Mouse (Mus musculus) MEL (cell line): Measurements from ENCODE around the gene Zbtb8os. TPM values are rescaled to one million over a fixed set of nuclear protein-coding genes. Genes with fewer than 3 reads are reported as not detected.
A peak's percentile ranks its signal among the peaks of the same experiment; 100 is the strongest.

ENCODE experiments used
- DNase-seq: peaks from one replicate; pipeline ENCODE4 v3.0.0; 2011; ENCODE audit warnings: low read depth, low spot score
- H3K27ac ChIP-seq: 2 replicates; pipeline ENCODE4 v1.5.1; 2012; ENCODE audit warnings: low read depth, mild to moderate bottlenecking, control low read depth, low read length, moderate library complexity; ENCODE audit not compliant: control insufficient read depth
- H3K27me3 ChIP-seq, 2 experiments: fragments of 150-350 bp in 1 of 2; sonication (generic) in 1 of 2; 2 replicates each; pipeline ENCODE4 v1.6.1; 2012; ENCODE audit warnings: low read length in 2 of 2, mild to moderate bottlenecking in 2 of 2, improper control_type of control experiment in 1 of 2, moderate library complexity in 1 of 2; ENCODE audit not compliant: insufficient read depth in 2 of 2, control insufficient read depth in 1 of 2
- H3K36me3 ChIP-seq, 2 experiments: 2 replicates each; pipeline ENCODE4 v1.6.1; 2012 to 2014; ENCODE audit warnings: low read length in 2 of 2, improper control_type of control experiment in 1 of 2, inconsistent platforms in 1 of 2, mild to moderate bottlenecking in 1 of 2; ENCODE audit not compliant: insufficient read depth in 2 of 2, control insufficient read depth in 1 of 2
- H3K4me1 ChIP-seq, 2 experiments: fragments of 150-350 bp in 1 of 2; sonication (generic) in 1 of 2; 2 replicates each; pipeline ENCODE4 v1.6.1; 2012; ENCODE audit warnings: low read length in 2 of 2, improper control_type of control experiment in 1 of 2, mild to moderate bottlenecking in 1 of 2; ENCODE audit not compliant: insufficient read depth in 2 of 2, control insufficient read depth in 1 of 2
- H3K4me3 ChIP-seq, 2 experiments: fragments of 150-350 bp in 1 of 2; sonication (generic) in 1 of 2; 2 replicates each; pipeline ENCODE4 v1.5.1; 2012; ENCODE audit warnings: low read depth in 2 of 2, low read length in 2 of 2, mild to moderate bottlenecking in 2 of 2, moderate library complexity in 2 of 2, control low read depth in 1 of 2, improper control_type of control experiment in 1 of 2; ENCODE audit not compliant: control insufficient read depth in 1 of 2, insufficient read depth in 1 of 2
- H3K79me2 ChIP-seq: 2 replicates; pipeline ENCODE4 v1.6.1; 2012; ENCODE audit warnings: mild to moderate bottlenecking, low read length, moderate library complexity; ENCODE audit not compliant: control insufficient read depth, poor library complexity, insufficient read depth
- H3K9ac ChIP-seq: 2 replicates; pipeline ENCODE4 v1.6.1; 2012; ENCODE audit warnings: low read depth, mild to moderate bottlenecking, control low read depth, low read length, moderate library complexity; ENCODE audit not compliant: control insufficient read depth, poor library complexity, severe bottlenecking
- H3K9me3 ChIP-seq: fragments of 150-350 bp; sonication (generic); replicated peaks from 2 replicates; pipeline ENCODE4 v1.6.1; 2012; ENCODE audit warnings: mild to moderate bottlenecking, low read length, improper control_type of control experiment, moderate library complexity; ENCODE audit not compliant: insufficient read depth
- BHLHE40 ChIP-seq: IDR thresholded peaks from 2 replicates; pipeline ENCODE4 v1.6.1; 2012; ENCODE audit warnings: low read depth, mild to moderate bottlenecking, inconsistent platforms, low read length, improper control_type of control experiment, borderline replicate concordance
- CHD2 ChIP-seq: IDR thresholded peaks from 2 replicates; pipeline ENCODE4 v1.6.1; 2011; ENCODE audit warnings: low read length, improper control_type of control experiment
- E2F4 ChIP-seq: IDR thresholded peaks from 2 replicates; pipeline ENCODE4 v1.6.1; 2011; ENCODE audit warnings: low read depth, low read length, improper control_type of control experiment, borderline replicate concordance
- ELF1 ChIP-seq: IDR thresholded peaks from 2 replicates; pipeline ENCODE4 v1.6.1; 2014; ENCODE audit warnings: low read depth, mild to moderate bottlenecking, inconsistent platforms, low read length, improper control_type of control experiment, moderate library complexity
- EP300 ChIP-seq, 2 experiments: IDR thresholded peaks; 2 replicates each; pipeline ENCODE4 v1.6.1; 2011; ENCODE audit warnings: improper control_type of control experiment in 2 of 2, low read length in 2 of 2, low read depth in 1 of 2, mild to moderate bottlenecking in 1 of 2
- ETS1 ChIP-seq: IDR thresholded peaks from 2 replicates; pipeline ENCODE4 v1.6.1; 2012; ENCODE audit warnings: low read depth, mild to moderate bottlenecking, inconsistent platforms, low read length, improper control_type of control experiment, moderate library complexity
- GABPA ChIP-seq: IDR thresholded peaks from 2 replicates; pipeline ENCODE4 v1.6.1; 2012; ENCODE audit warnings: low read depth, mild to moderate bottlenecking, inconsistent platforms, low read length, improper control_type of control experiment, moderate library complexity
- HCFC1 ChIP-seq: IDR thresholded peaks from 2 replicates; pipeline ENCODE4 v1.6.1; 2012; ENCODE audit warnings: low read depth, mild to moderate bottlenecking, inconsistent platforms, low read length, improper control_type of control experiment, moderate library complexity
- JUND ChIP-seq: IDR thresholded peaks from 2 replicates; pipeline ENCODE4 v1.6.1; 2011; ENCODE audit warnings: low read depth, mild to moderate bottlenecking, improper control_type of control experiment, low read length
- MAX ChIP-seq: IDR thresholded peaks from 2 replicates; pipeline ENCODE4 v1.6.1; 2011; ENCODE audit warnings: low read length, improper control_type of control experiment
- MEF2A ChIP-seq: IDR thresholded peaks from 2 replicates; pipeline ENCODE4 v1.6.1; 2014; ENCODE audit warnings: low read depth, mild to moderate bottlenecking, inconsistent platforms, low read length, improper control_type of control experiment; ENCODE audit not compliant: poor library complexity, insufficient replicate concordance, severe bottlenecking; ENCODE audit errors: extremely low read depth
- MXI1 ChIP-seq: IDR thresholded peaks from 2 replicates; pipeline ENCODE4 v1.6.1; 2011; ENCODE audit warnings: mild to moderate bottlenecking, low read depth, low read length, improper control_type of control experiment
- MYB ChIP-seq: IDR thresholded peaks from 2 replicates; pipeline ENCODE4 v1.6.1; 2011; ENCODE audit warnings: mild to moderate bottlenecking, low read depth, low read length, improper control_type of control experiment
- MYC ChIP-seq: IDR thresholded peaks from 2 replicates; pipeline ENCODE4 v1.6.1; 2011; ENCODE audit warnings: low read depth, mild to moderate bottlenecking, low read length, improper control_type of control experiment, moderate library complexity
- NELFE ChIP-seq: IDR thresholded peaks from 2 replicates; pipeline ENCODE4 v1.6.1; 2011; ENCODE audit warnings: low read depth, low read length, improper control_type of control experiment
- NRF1 ChIP-seq: IDR thresholded peaks from 2 replicates; pipeline ENCODE4 v1.6.1; 2014; ENCODE audit warnings: low read depth, mild to moderate bottlenecking, inconsistent platforms, low read length, improper control_type of control experiment, moderate library complexity; ENCODE audit not compliant: poor library complexity, insufficient read depth, severe bottlenecking
- POLR2AphosphoS2 ChIP-seq: IDR thresholded peaks from 2 replicates; pipeline ENCODE4 v1.6.1; 2011; ENCODE audit warnings: low read length, improper control_type of control experiment
- POLR2AphosphoS5 ChIP-seq: IDR thresholded peaks from 2 replicates; pipeline ENCODE4 v1.6.1; 2012; ENCODE audit warnings: low read depth, borderline replicate concordance, mild to moderate bottlenecking, inconsistent platforms, low read length, moderate library complexity, mixed read lengths
- RAD21 ChIP-seq: IDR thresholded peaks from 2 replicates; pipeline ENCODE4 v1.6.1; 2011; ENCODE audit warnings: mild to moderate bottlenecking, low read depth, low read length, improper control_type of control experiment
- RCOR1 ChIP-seq: IDR thresholded peaks from 2 replicates; pipeline ENCODE4 v1.6.1; 2012; ENCODE audit warnings: low read depth, mild to moderate bottlenecking, inconsistent platforms, low read length, improper control_type of control experiment
- SMC3 ChIP-seq: IDR thresholded peaks from 2 replicates; pipeline ENCODE4 v1.6.1; 2011; ENCODE audit warnings: low read depth, low read length, improper control_type of control experiment
- TAL1 ChIP-seq: IDR thresholded peaks from 2 replicates; pipeline ENCODE4 v1.6.1; 2012; ENCODE audit warnings: mild to moderate bottlenecking, inconsistent platforms, low read length, moderate library complexity, mixed read lengths
- TBP ChIP-seq: IDR thresholded peaks from 2 replicates; pipeline ENCODE4 v1.8.0; 2011; ENCODE audit warnings: low read depth, low read length, improper control_type of control experiment
- TCF12 ChIP-seq: IDR thresholded peaks from 2 replicates; pipeline ENCODE4 v1.6.1; 2014; ENCODE audit warnings: low read depth, mild to moderate bottlenecking, inconsistent platforms, low read length, improper control_type of control experiment, moderate library complexity
- UBTF ChIP-seq: IDR thresholded peaks from 2 replicates; pipeline ENCODE4 v1.6.1; 2012; ENCODE audit warnings: low read depth, mild to moderate bottlenecking, inconsistent platforms, low read length, improper control_type of control experiment, moderate library complexity, borderline replicate concordance; ENCODE audit not compliant: insufficient read depth
- ZC3H11A ChIP-seq: IDR thresholded peaks from 2 replicates; pipeline ENCODE4 v1.6.1; 2012; ENCODE audit warnings: low read depth, mild to moderate bottlenecking, inconsistent platforms, low read length, improper control_type of control experiment
- ZKSCAN1 ChIP-seq: IDR thresholded peaks from 2 replicates; pipeline ENCODE4 v1.6.1; 2012; ENCODE audit warnings: low read depth, mild to moderate bottlenecking, inconsistent platforms, low read length, improper control_type of control experiment, moderate library complexity
- polyA plus RNA-seq, 2 experiments: library from polyadenylated mRNA; stranded (reverse) in 1 of 2; unstranded in 1 of 2; fragments of >175 nt in 1 of 2; fragments of >200 nt in 1 of 2; gene quantifications; 2 replicates each; pipeline versions ENCODE4 v1.2.1 to v1.2.4; 2012; ENCODE audit warnings: low replicate concordance in 2 of 2, low read depth in 1 of 2; ENCODE audit not compliant: insufficient read length in 2 of 2, insufficient read depth in 1 of 2, missing spikeins in 1 of 2
- total RNA-seq: library from RNA; depleted of rRNA; stranded (reverse); fragments of 300-350 nt; gene quantifications from 2 replicates; pipeline ENCODE4 v1.2.3, GENCODE M21; 2012

Gene Zbtb8os
- total and polyA plus RNA-seq, 3 experiments, result 16.7 to 22.6 TPM; not detected in 1

DNA sequence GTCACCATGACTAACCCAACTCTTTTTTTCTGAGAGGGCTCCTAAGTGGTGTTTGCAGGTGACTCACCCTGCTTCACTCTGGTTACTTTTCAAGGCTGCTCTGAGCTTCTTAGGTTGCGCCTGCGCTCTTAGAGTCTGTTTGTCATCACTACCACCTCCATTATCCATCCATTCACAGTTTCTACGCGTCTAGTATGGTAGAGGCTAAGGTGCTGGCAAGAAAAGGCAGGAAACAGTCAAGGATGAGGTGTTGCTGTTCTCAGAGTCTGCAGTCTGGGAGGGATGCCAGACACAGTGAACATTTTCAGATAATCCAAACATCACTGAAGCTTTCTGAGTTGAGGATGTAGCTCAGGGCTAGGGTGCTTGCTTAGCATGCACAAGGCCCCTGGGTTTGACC lies 37.8 kb upstream of the Zbtb8os start:
- no peak overlapping the region for H3K9ac ChIP-seq
- no peak overlapping the region for H3K27ac ChIP-seq
- H3K27me3 ChIP-seq, result no peaks in the 10 kb centered on the region
- peak; percentile 37 for DNase-seq
- H3K79me2 ChIP-seq, result no peaks in the 10 kb centered on the region
- peaks cover 5 to 13% of the 10 kb centered on the region in 2 experiments; a peak in 3 of 4 replicates for H3K4me1 ChIP-seq
- no peak overlapping the region for H3K4me3 ChIP-seq
- TF ChIP-seq MEF2A (no peak), MYB (no peak), MXI1 (no peak), ELF1 (no peak), TBP (no peak), ZKSCAN1 (no peak), POLR2AphosphoS5 (no peak), RAD21 (no peak), HCFC1 (no peak), JUND (no peak), CHD2 (no peak), GABPA (no peak)
- no peaks in the 10 kb centered on the region for H3K9me3 ChIP-seq
- H3K36me3 ChIP-seq, result peaks cover 0 to 10% of the 10 kb centered on the region in 2 experiments; a peak in 2 of 4 replicates

DNA sequence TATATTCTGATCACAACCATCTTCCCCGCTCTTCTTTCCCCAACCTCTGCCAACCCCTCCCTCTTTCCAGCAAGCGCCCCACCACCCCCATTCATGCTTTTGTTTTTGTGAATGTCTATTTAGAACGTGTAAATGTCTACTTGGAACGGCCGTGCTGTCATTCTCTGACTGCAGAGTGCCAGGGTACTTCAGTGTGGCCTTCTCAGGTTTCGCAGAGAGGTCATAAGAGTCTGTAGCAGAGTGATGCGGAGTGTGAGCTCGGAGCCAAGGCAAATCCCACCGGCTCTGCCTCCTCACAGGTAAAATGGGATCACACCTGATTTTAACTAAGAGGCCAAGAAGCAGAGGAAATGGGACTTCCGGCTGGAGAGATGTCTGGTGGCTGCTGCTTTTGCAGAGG lies 36.4 kb upstream of the Zbtb8os start:
- Histone ChIP-seq H3K79me2 (no peaks in the 10 kb centered on the region), H3K9me3 (no peaks in the 10 kb centered on the region), H3K9ac (no peak overlapping the region), H3K27me3 (no peaks in the 10 kb centered on the region), H3K36me3 (peaks cover 0 to 16% of the 10 kb centered on the region in 2 experiments; a peak in 2 of 4 replicates), H3K4me1 (peaks cover 7 to 13% of the 10 kb centered on the region in 2 experiments; a peak in 3 of 4 replicates), H3K27ac (no peak overlapping the region), H3K4me3 (no peak overlapping the region)
- no peak for TF ChIP-seq TCF12
- no peak for TF ChIP-seq UBTF
- TF ChIP-seq MAX, result no peak
- no peak for TF ChIP-seq CHD2
- no peak for TF ChIP-seq ETS1
- no peak for TF ChIP-seq TAL1
- no peak for TF ChIP-seq ZC3H11A
- TF ChIP-seq POLR2AphosphoS2, result no peak
- TF ChIP-seq MXI1, result no peak
- TF ChIP-seq MYB, result no peak
- no peak for TF ChIP-seq RCOR1
- no peak for TF ChIP-seq EP300 (IDR thresholded peaks at IDR 0.05; ENCODE audit: low read depth in 1 of 2, low read length in 2 of 2)
- no peak for TF ChIP-seq SMC3
- TF ChIP-seq MYC, result no peak
- no peak for TF ChIP-seq BHLHE40
- TF ChIP-seq E2F4, result no peak
- no peak for TF ChIP-seq NRF1
- no peak for TF ChIP-seq NELFE
- no peak for TF ChIP-seq GABPA
- no peak for DNase-seq
